Mouse (Mus musculus): Measurements from ENCODE around the gene Kcnk4. TPM values are rescaled to one million over a fixed set of nuclear protein-coding genes. Genes with fewer than 3 reads are reported as not detected.
A peak's percentile ranks its signal among the peaks of the same experiment; 100 is the strongest.

Gene Kcnk4
- polyA plus RNA-seq, 1 experiment from 2014 or later, result 1.4 TPM

GRCm38 (mm10) chr19:6974211-6975205, 40.2 kb upstream of the Kcnk4 start, which contains the start of gene Ppp1r14b:
Gene Ppp1r14b (plus strand): TSS chr19:6974968.
- Histone ChIP-seq H3K4me2 (replicated peaks) (peak within 1 kb of the TSS; percentile 76), H3K27ac (replicated peaks) (peak within 1 kb of the TSS; percentile 91), H3K9me3 (replicated peaks) (no peaks in the 10 kb centered on the region), H3K4me3 (replicated peaks) (peak within 1 kb of the TSS; percentile 65), H3K9ac (peak within 1 kb of the TSS; percentile 66), H3K36me3 (peaks cover 8% of the 10 kb centered on the region), H3K4me1 (peaks cover 79% of the 10 kb centered on the region), H3K27me3 (no peaks in the 10 kb centered on the region)
- under 1% methylated on average over 77 of the region's 84 CpGs for WGBS
- peak; percentile 73 for ATAC-seq (ENCODE audit: insufficient number of reproducible peaks, low FRiP score, low TSS enrichment, low read depth)

GRCm38 (mm10) chr19:6973581-6974190, 39.4 kb upstream of the Kcnk4 start:
- Histone ChIP-seq H3K27ac (replicated peaks) (peak overlapping the region; percentile 91), H3K4me1 (peaks cover 77% of the 10 kb centered on the region), H3K4me2 (replicated peaks) (peak overlapping the region; percentile 76), H3K27me3 (no peaks in the 10 kb centered on the region), H3K9me3 (replicated peaks) (no peaks in the 10 kb centered on the region), H3K4me3 (replicated peaks) (peak overlapping the region; percentile 65), H3K36me3 (peaks cover 8% of the 10 kb centered on the region), H3K9ac (no peak overlapping the region)
- ATAC-seq (ENCODE audit: insufficient number of reproducible peaks, low FRiP score, low TSS enrichment, low read depth), result no peak
- 35% methylated on average over 12 of the region's 12 CpGs for WGBS

- Histone ChIP-seq H3K4me1 (peaks cover 77% of the 10 kb centered on the region), H3K27ac (replicated peaks) (no peak overlapping the region), H3K4me2 (replicated peaks) (no peak overlapping the region), H3K27me3 (no peaks in the 10 kb centered on the region), H3K9me3 (replicated peaks) (no peaks in the 10 kb centered on the region), H3K4me3 (replicated peaks) (no peak overlapping the region), H3K36me3 (peaks cover 3% of the 10 kb centered on the region; the same call in 1 of the 2 replicates), H3K9ac (no peak overlapping the region)
- ATAC-seq (ENCODE audit: insufficient number of reproducible peaks, low FRiP score, low TSS enrichment, low read depth), result no peak
- WGBS, result 74% methylated on average over 13 of the region's 13 CpGs
These were observed 38.1 kb upstream of the Kcnk4 start for GRCm38 (mm10) chr19:6972247-6972917.

GRCm38 (mm10) chr19:6971644-6972043, 37.3 kb upstream of the Kcnk4 start:
- Histone ChIP-seq H3K27me3 (no peaks in the 10 kb centered on the region), H3K4me2 (replicated peaks) (no peak overlapping the region), H3K27ac (replicated peaks) (no peak overlapping the region; the same call in 1 of the 2 replicates), H3K9ac (no peak overlapping the region), H3K4me3 (replicated peaks) (no peak overlapping the region), H3K36me3 (peaks cover under 1% of the 10 kb centered on the region; the same call in 1 of the 2 replicates), H3K9me3 (replicated peaks) (no peaks in the 10 kb centered on the region), H3K4me1 (peaks cover 70% of the 10 kb centered on the region)
- 21% methylated on average over 6 of the region's 6 CpGs for WGBS
- no peak for ATAC-seq (ENCODE audit: insufficient number of reproducible peaks, low FRiP score, low TSS enrichment, low read depth)

GRCm38 (mm10) chr19:6970460-6971085, 36.3 kb upstream of the Kcnk4 start:
- no peaks in the 10 kb centered on the region for H3K9me3 ChIP-seq (replicated peaks)
- 19% methylated on average over 11 of the region's 11 CpGs for WGBS
- H3K4me3 ChIP-seq (replicated peaks), result peak overlapping the region; percentile 61
- H3K9ac ChIP-seq, result no peak overlapping the region
- H3K4me1 ChIP-seq, result peaks cover 60% of the 10 kb centered on the region
- peaks cover 11% of the 10 kb centered on the region for H3K36me3 ChIP-seq
- no peaks in the 10 kb centered on the region for H3K27me3 ChIP-seq
- peak overlapping the region; percentile 80 for H3K4me2 ChIP-seq (replicated peaks)
- no peak for ATAC-seq (ENCODE audit: insufficient number of reproducible peaks, low FRiP score, low TSS enrichment, low read depth)
- no peak overlapping the region; the same call in 1 of the 2 replicates for H3K27ac ChIP-seq (replicated peaks)

- peak; percentile 70 for ATAC-seq (ENCODE audit: insufficient number of reproducible peaks, low FRiP score, low TSS enrichment, low read depth)
- H3K4me1 ChIP-seq, result peaks cover 58% of the 10 kb centered on the region
- peak overlapping the region; percentile 57 for H3K9ac ChIP-seq
These were observed 35.5 kb upstream of the Kcnk4 start for GRCm38 (mm10) chr19:6969665-6970381.

GRCm38 (mm10) chr19:6969291-6969664, 35.0 kb upstream of the Kcnk4 start:
- Histone ChIP-seq H3K9ac (peak overlapping the region; percentile 57), H3K4me3 (replicated peaks) (peak overlapping the region; percentile 61), H3K27ac (replicated peaks) (peak overlapping the region; percentile 52), H3K27me3 (no peaks in the 10 kb centered on the region), H3K36me3 (peaks cover 24% of the 10 kb centered on the region), H3K4me2 (replicated peaks) (peak overlapping the region; percentile 80), H3K9me3 (replicated peaks) (no peaks in the 10 kb centered on the region), H3K4me1 (peaks cover 58% of the 10 kb centered on the region)
- ATAC-seq (ENCODE audit: insufficient number of reproducible peaks, low FRiP score, low TSS enrichment, low read depth), result no peak; the same call in 1 of the 2 replicates
- under 1% methylated on average over 19 of the region's 20 CpGs for WGBS

More at GRCm38 (mm10) chr19:6969665-6970381, 35.5 kb upstream of the Kcnk4 start:
- Histone ChIP-seq H3K4me3 (replicated peaks) (peak overlapping the region; percentile 61), H3K27ac (replicated peaks) (peak overlapping the region; percentile 52; the same call in 1 of the 2 replicates), H3K9me3 (replicated peaks) (no peaks in the 10 kb centered on the region), H3K36me3 (peaks cover 18% of the 10 kb centered on the region), H3K27me3 (no peaks in the 10 kb centered on the region), H3K4me2 (replicated peaks) (peak overlapping the region; percentile 80)
- 1% methylated on average over 50 of the region's 55 CpGs for WGBS

- H3K4me2 ChIP-seq (replicated peaks), result peak overlapping the region; percentile 80
- peak overlapping the region; percentile 52 for H3K27ac ChIP-seq (replicated peaks)
- no peaks in the 10 kb centered on the region for H3K27me3 ChIP-seq
- H3K4me3 ChIP-seq (replicated peaks), result peak overlapping the region; percentile 61
- peak overlapping the region; percentile 57 for H3K9ac ChIP-seq
- no peak for ATAC-seq (ENCODE audit: insufficient number of reproducible peaks, low FRiP score, low TSS enrichment, low read depth)
- 10% methylated on average over 15 of the region's 15 CpGs for whole genome bisulfite sequencing
- H3K9me3 ChIP-seq (replicated peaks), result no peaks in the 10 kb centered on the region
- H3K36me3 ChIP-seq, result peaks cover 28% of the 10 kb centered on the region
- peaks cover 53% of the 10 kb centered on the region for H3K4me1 ChIP-seq
These were observed 34.4 kb upstream of the Kcnk4 start for GRCm38 (mm10) chr19:6968491-6969271.

- H3K9ac ChIP-seq, result no peak overlapping the region
- H3K27me3 ChIP-seq, result no peaks in the 10 kb centered on the region
- no peaks in the 10 kb centered on the region for H3K9me3 ChIP-seq (replicated peaks)
- no peak overlapping the region for H3K4me2 ChIP-seq (replicated peaks)
- peaks cover 78% of the 10 kb centered on the region for H3K36me3 ChIP-seq
- peaks cover 20% of the 10 kb centered on the region for H3K4me1 ChIP-seq
- no peak for ATAC-seq (ENCODE audit: insufficient number of reproducible peaks, low FRiP score, low TSS enrichment, low read depth)
- no peak overlapping the region for H3K27ac ChIP-seq (replicated peaks)
- H3K4me3 ChIP-seq (replicated peaks), result no peak overlapping the region
- 72% methylated on average over 10 of the region's 10 CpGs for WGBS
These were observed 22.1 kb upstream of the Kcnk4 start for GRCm38 (mm10) chr19:6956461-6956860.
